Mouse (Mus musculus): ENCODE data around the gene Vdac1.
A peak's percentile ranks its signal among the peaks of the same experiment; 100 is the strongest.

DNA sequence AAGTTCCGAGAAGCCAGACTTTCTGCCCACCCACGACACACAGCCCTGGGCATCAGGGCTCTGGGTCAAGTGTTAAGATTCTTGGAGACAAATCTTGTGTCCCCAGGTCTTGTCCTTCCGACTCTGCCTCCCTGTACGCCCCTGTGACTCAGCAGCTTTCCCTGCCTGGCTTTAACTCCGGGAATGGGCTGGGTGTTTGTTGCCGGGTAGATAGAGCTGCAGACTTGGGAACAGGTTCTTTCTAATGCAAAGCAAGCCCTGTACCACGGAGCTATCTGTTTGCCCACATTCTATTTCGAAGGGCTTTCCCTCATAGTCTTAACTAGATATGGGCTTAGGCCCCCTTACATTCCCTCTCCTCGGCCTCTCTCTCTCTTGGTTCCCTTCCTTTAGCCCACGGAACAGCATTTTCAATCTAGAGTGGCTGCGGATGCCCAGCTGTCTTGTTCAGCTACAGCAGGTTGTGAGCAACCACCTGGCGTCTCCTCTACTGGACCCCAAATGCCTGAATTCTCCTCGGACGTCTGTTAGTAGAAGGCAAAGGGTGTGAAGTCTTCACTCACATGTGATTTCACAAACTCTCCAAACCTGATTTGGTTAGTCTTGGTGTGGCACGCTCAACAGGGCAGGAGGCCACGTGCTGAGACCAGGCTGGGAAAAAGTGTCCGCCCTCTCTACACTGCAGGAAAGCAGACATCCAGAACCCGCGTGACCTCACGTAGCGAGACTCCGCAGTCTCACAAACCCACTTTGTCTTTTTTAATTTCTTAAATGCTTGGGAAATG lies 782 bp upstream of the Vdac1 start:
- TF ChIP-seq CEBPB (IDR thresholded peaks at IDR 0.05; ENCODE audit: low read depth), result no peak
- no peak for TF ChIP-seq CTCF (IDR thresholded peaks at IDR 0.05; ENCODE audit: control insufficient read depth, insufficient read depth, insufficient read length)
- TF ChIP-seq USF1 (IDR thresholded peaks at IDR 0.05; ENCODE audit: low read depth), result peak; percentile 77
- peak; percentile 94 for TF ChIP-seq MAX (IDR thresholded peaks at IDR 0.05)
- no peak for TF ChIP-seq MYOG (IDR thresholded peaks at IDR 0.05; ENCODE audit: control insufficient read depth, extremely low read depth, insufficient read length)
- TF ChIP-seq MYOD1 (IDR thresholded peaks at IDR 0.05; ENCODE audit: control insufficient read depth, insufficient read length, low read depth), result no peak
- no peak for TF ChIP-seq FOSL1 (IDR thresholded peaks at IDR 0.05; ENCODE audit: insufficient read depth, low read length, poor library complexity, severe bottlenecking)
